Mouse (Mus musculus) CH12.LX (cell line): ENCODE measurements around the gene Bfsp2. TPM values are rescaled to one million over a fixed set of nuclear protein-coding genes. Genes with fewer than 3 reads are reported as not detected.

ENCODE experiments used
- DNase-seq: peaks from one replicate; pipeline ENCODE4 v3.0.0-alpha.2; 2013; ENCODE audit errors: extremely low read depth
- H3K27ac ChIP-seq: 2 replicates; pipeline ENCODE4 v1.5.1; 2012; ENCODE audit warnings: low read depth, mild to moderate bottlenecking, control low read depth, moderate library complexity; ENCODE audit not compliant: insufficient read depth
- H3K27me3 ChIP-seq: replicated peaks from 2 replicates; pipeline ENCODE3; 2012; ENCODE audit warnings: inconsistent platforms
- H3K36me3 ChIP-seq, 2 experiments: replicated peaks in 1 of 2; 2 replicates each; pipeline versions ENCODE3 to v1.6.1; 2012; ENCODE audit warnings: inconsistent platforms in 1 of 2, low read length in 1 of 2, mild to moderate bottlenecking in 1 of 2, mixed read lengths in 1 of 2, moderate library complexity in 1 of 2; ENCODE audit not compliant: control insufficient read depth in 1 of 2, insufficient read depth in 1 of 2
- H3K4me1 ChIP-seq, 2 experiments: 2 replicates each; pipeline ENCODE4 v1.6.1; 2012; ENCODE audit warnings: inconsistent platforms in 1 of 2, moderate library complexity in 1 of 2; ENCODE audit not compliant: insufficient read depth in 2 of 2, control insufficient read depth in 1 of 2
- H3K4me2 ChIP-seq: 2 replicates; pipeline ENCODE4 v1.6.1; 2012; ENCODE audit warnings: low read depth, mild to moderate bottlenecking, control low read depth; ENCODE audit not compliant: poor library complexity, insufficient read depth, severe bottlenecking
- H3K4me3 ChIP-seq, 3 experiments: fragments of 150-350 bp in 1 of 3; sonication (generic) in 1 of 3; replicated peaks in 1 of 3; 2 replicates each; pipeline versions ENCODE3 to v1.5.1; 2011 to 2012; ENCODE audit warnings: low read depth in 2 of 3, low read length in 2 of 3, mild to moderate bottlenecking in 2 of 3, moderate library complexity in 2 of 3, control low read depth in 1 of 3, improper control_type of control experiment in 1 of 3, inconsistent platforms in 1 of 3, mixed read lengths in 1 of 3; ENCODE audit not compliant: poor library complexity in 1 of 3
- H3K79me2 ChIP-seq: replicated peaks from 2 replicates; pipeline ENCODE4 v1.6.1; 2012; ENCODE audit warnings: mild to moderate bottlenecking, moderate library complexity; ENCODE audit not compliant: control insufficient read depth, poor library complexity, insufficient read depth, severe bottlenecking; ENCODE audit errors: extremely low read depth
- H3K9ac ChIP-seq: 2 replicates; pipeline ENCODE4 v1.6.1; 2012; ENCODE audit warnings: low read depth, mild to moderate bottlenecking, control low read depth, moderate library complexity; ENCODE audit not compliant: insufficient read depth
- H3K9me3 ChIP-seq: replicated peaks from 2 replicates; pipeline ENCODE3; 2012; ENCODE audit warnings: low read length, inconsistent platforms, mixed read lengths
- BHLHE40 ChIP-seq: IDR thresholded peaks from 2 replicates; pipeline ENCODE4 v1.6.1; 2011; ENCODE audit warnings: mild to moderate bottlenecking, low read depth, low read length, improper control_type of control experiment
- CTCF ChIP-seq, 2 experiments: IDR thresholded peaks in 1 of 2; conservative IDR thresholded peaks in 1 of 2; 2 replicates each; pipeline ENCODE4 v1.5.1; 2011 to 2012; ENCODE audit warnings: low read depth in 2 of 2, low read length in 2 of 2, improper control_type of control experiment in 1 of 2, inconsistent platforms in 1 of 2, mild to moderate bottlenecking in 1 of 2, moderate library complexity in 1 of 2
- ELF1 ChIP-seq: IDR thresholded peaks from 2 replicates; pipeline ENCODE4 v1.6.1; 2014; ENCODE audit warnings: low read depth, mild to moderate bottlenecking, inconsistent platforms, low read length, improper control_type of control experiment
- EP300 ChIP-seq: IDR thresholded peaks from 2 replicates; pipeline ENCODE4 v1.6.1; 2011; ENCODE audit warnings: low read length, improper control_type of control experiment
- GABPA ChIP-seq: IDR thresholded peaks from 2 replicates; pipeline ENCODE4 v1.6.1; 2012; ENCODE audit warnings: low read depth, low read length, improper control_type of control experiment, inconsistent platforms; ENCODE audit not compliant: insufficient replicate concordance
- JUN ChIP-seq: IDR thresholded peaks from 2 replicates; pipeline ENCODE4 v1.6.1; 2011; ENCODE audit warnings: low read depth, mild to moderate bottlenecking, low read length, improper control_type of control experiment, moderate library complexity; ENCODE audit not compliant: insufficient read depth
- JUND ChIP-seq: conservative IDR thresholded peaks from 2 replicates; pipeline ENCODE4 v1.6.1; 2011; ENCODE audit warnings: low read depth, low read length, improper control_type of control experiment
- KAT2A ChIP-seq: IDR thresholded peaks from 2 replicates; pipeline ENCODE4 v1.6.1; 2012; ENCODE audit warnings: low read length, improper control_type of control experiment, inconsistent platforms; ENCODE audit not compliant: insufficient replicate concordance
- MXI1 ChIP-seq: IDR thresholded peaks from 2 replicates; pipeline ENCODE4 v1.6.1; 2011; ENCODE audit warnings: mild to moderate bottlenecking, low read depth, low read length, improper control_type of control experiment
- NELFE ChIP-seq: IDR thresholded peaks from 2 replicates; pipeline ENCODE4 v1.6.1; 2011; ENCODE audit warnings: low read depth, low read length, improper control_type of control experiment
- NRF1 ChIP-seq: IDR thresholded peaks from 2 replicates; pipeline ENCODE4 v1.6.1; 2014; ENCODE audit warnings: low read depth, mild to moderate bottlenecking, inconsistent platforms, low read length, improper control_type of control experiment, moderate library complexity
- PAX5 ChIP-seq: IDR thresholded peaks from 2 replicates; pipeline ENCODE4 v1.6.1; 2012; ENCODE audit warnings: low read length, inconsistent platforms, mixed read lengths
- POLR2AphosphoS2 ChIP-seq: IDR thresholded peaks from 2 replicates; pipeline ENCODE4 v1.6.1; 2011; ENCODE audit warnings: low read depth, low read length, improper control_type of control experiment
- SIN3A ChIP-seq: IDR thresholded peaks from 2 replicates; pipeline ENCODE4 v1.6.1; 2012; ENCODE audit warnings: low read length, improper control_type of control experiment, inconsistent platforms
- TCF12 ChIP-seq: IDR thresholded peaks from 2 replicates; pipeline ENCODE4 v1.6.1; 2014; ENCODE audit warnings: low read depth, mild to moderate bottlenecking, inconsistent platforms, low read length, improper control_type of control experiment
- USF1 ChIP-seq: IDR thresholded peaks from 2 replicates; pipeline ENCODE4 v1.6.1; 2014; ENCODE audit warnings: low read depth, mild to moderate bottlenecking, inconsistent platforms, low read length, improper control_type of control experiment
- USF2 ChIP-seq: conservative IDR thresholded peaks from 2 replicates; pipeline ENCODE4 v1.6.1; 2011; ENCODE audit warnings: low read depth, low read length, improper control_type of control experiment
- ZC3H11A ChIP-seq: IDR thresholded peaks from 2 replicates; pipeline ENCODE4 v1.6.1; 2012; ENCODE audit warnings: low read depth, mild to moderate bottlenecking, inconsistent platforms, low read length, improper control_type of control experiment
- dilution Hi-C: fragments of 300-500 bp; cut with MboI; formaldehyde crosslinking; loops from 2 replicates; pipeline ENCODE4 v1.14.3; 2020; ENCODE audit warnings: low sequenced_read_pairs; ENCODE audit not compliant: extremely low pct_unique_long_range_greater_than_20kb, extremely low pct_ligation_motif_present
- in situ Hi-C: fragments of 300-500 bp; cut with MboI; formaldehyde crosslinking; loops from 3 replicates; pipeline ENCODE4 v1.14.3; 2019; ENCODE audit warnings: low sequenced_read_pairs, low pct_ligation_motif_present, low pct_unique_long_range_greater_than_20kb, mixed read lengths
- polyA plus RNA-seq: library from polyadenylated mRNA; unstranded; fragments of >175 nt; gene quantifications from 2 replicates; pipeline ENCODE4 v1.2.1, GENCODE M21; 2012; ENCODE audit warnings: low read depth; ENCODE audit not compliant: insufficient read length
- total RNA-seq, 2 experiments: library from RNA; depleted of rRNA; stranded (reverse); fragments of 300-350 nt in 1 of 2; fragments of >200 nt in 1 of 2; gene quantifications; 2 replicates each; pipeline ENCODE4 v1.2.3; 2012 to 2014

The Bfsp2 gene
- total and polyA plus RNA-seq, 3 experiments, result 0.64 to 4.8 (median 3.4) TPM

DNA sequence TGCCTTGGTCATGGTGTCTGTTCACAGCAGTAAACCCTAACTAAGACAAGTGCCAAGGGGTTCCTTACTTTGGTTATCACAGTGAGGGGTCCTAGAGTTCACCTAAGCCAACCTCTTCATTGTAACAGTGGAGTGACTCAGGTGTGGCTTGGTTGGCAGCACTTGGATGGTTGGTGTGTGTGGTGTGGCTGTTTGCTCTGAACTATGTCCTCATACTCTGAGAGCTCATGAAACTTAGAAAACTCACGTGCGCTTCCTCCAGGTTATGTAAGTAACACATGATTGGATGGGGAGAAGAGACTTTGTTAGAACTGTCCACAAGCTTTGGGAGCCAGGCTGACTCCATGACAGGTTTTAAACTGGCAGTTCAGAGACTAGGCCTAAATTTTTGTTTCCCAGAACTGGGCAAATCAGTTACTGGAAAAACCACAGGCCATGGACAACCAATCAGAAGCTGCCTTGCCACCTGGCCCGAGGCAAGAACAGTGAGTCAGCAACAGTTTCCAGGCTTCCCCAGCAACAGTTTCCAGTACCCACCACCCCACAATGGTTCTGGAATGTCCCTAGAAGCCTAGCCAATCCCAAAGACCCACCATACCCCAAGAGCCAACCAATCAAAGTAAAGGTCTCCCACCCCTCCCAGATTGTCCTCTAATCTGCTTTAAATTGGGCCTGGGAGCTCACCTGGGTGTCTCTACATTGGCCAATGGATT lies 23.5 kb upstream of the Bfsp2 start:
- Histone ChIP-seq H3K9ac (no peak overlapping the region), H3K36me3 (no peaks in the 10 kb centered on the region), H3K4me2 (no peak overlapping the region), H3K4me1 (peaks cover 9 to 41% of the 10 kb centered on the region in 2 experiments), H3K79me2 (no peaks in the 10 kb centered on the region), H3K27ac (no peak overlapping the region), H3K9me3 (no peaks in the 10 kb centered on the region), H3K4me3 (no peak overlapping the region), H3K27me3 (peaks cover 4% of the 10 kb centered on the region)
- peak; percentile 27 for DNase-seq
- dilution Hi-C loops (no loop called here), in situ Hi-C loops (no loop called here)
- TF ChIP-seq BHLHE40 (0 out of 2 replicates have a peak, but pooled peaks have one; percentile 34), TCF12 (0 out of 2 replicates have a peak, but pooled peaks have one; percentile 27), PAX5 (no peak)

- H3K4me2 ChIP-seq, result no peak overlapping the region
- no peak overlapping the region for H3K9ac ChIP-seq
- in situ Hi-C loops (no loop called here), dilution Hi-C loops (no loop called here)
- peaks cover under 1% of the 10 kb centered on the region for H3K27me3 ChIP-seq
- no peaks in the 10 kb centered on the region for H3K79me2 ChIP-seq
- TF ChIP-seq CTCF (conservative IDR thresholded peaks at IDR 0.05 in 1 of 2, IDR thresholded peaks at IDR 0.05 in 1 of 2; ENCODE audit: low read depth in 2 of 2, low read length in 2 of 2), result no peak
- TF ChIP-seq ELF1, result no peak
- TF ChIP-seq JUN, result no peak
- no peak for TF ChIP-seq GABPA
- TF ChIP-seq SIN3A, result no peak
- no peak for TF ChIP-seq MXI1
- no peak for TF ChIP-seq EP300
- no peak for TF ChIP-seq NELFE
- no peak for TF ChIP-seq ZC3H11A
- no peak for TF ChIP-seq JUND
- TF ChIP-seq NRF1, result no peak
- TF ChIP-seq KAT2A, result no peak
- no peak for TF ChIP-seq POLR2AphosphoS2
- TF ChIP-seq USF1, result no peak
- TF ChIP-seq USF2, result no peak
- no peaks in the 10 kb centered on the region for H3K36me3 ChIP-seq
- H3K4me1 ChIP-seq, result peaks cover 9 to 44% of the 10 kb centered on the region in 2 experiments
- DNase-seq, result no peak
- no peak overlapping the region for H3K27ac ChIP-seq
- no peaks in the 10 kb centered on the region for H3K9me3 ChIP-seq
- H3K4me3 ChIP-seq, result no peak overlapping the region
These were observed 22.4 kb upstream of the Bfsp2 start for GRCm38 (mm10) chr9:103502655-103503054.
